Mouse (Mus musculus): ENCODE data around the gene Ccnl2. TPM values are rescaled to one million over a fixed set of nuclear protein-coding genes. Genes with fewer than 3 reads are reported as not detected.

Gene Ccnl2
- polyA plus RNA-seq, 1 experiment from 2014 or later: 166 TPM

GRCm38 (mm10) chr4:155846871-155847578 is 34.7 kb downstream of the Ccnl2 start, which contains the start of gene Dvl1:
Gene Dvl1 (plus strand): TSS chr4:155847402.
- Histone ChIP-seq H3K4me1 (peaks cover 42% of the 10 kb centered on the region), H3K9ac (peak within 1 kb of the TSS; percentile 94), H3K27me3 (0 out of 2 replicates have a peak, but pooled peaks cover 3% of the 10 kb centered on the region), H3K4me2 (peak within 1 kb of the TSS; percentile 96), H3K27ac (peak within 1 kb of the TSS; percentile 54), H3K9me3 (replicated peaks) (no peaks in the 10 kb centered on the region), H3K4me3 (peak within 1 kb of the TSS; percentile 93), H3K36me3 (ENCODE audit: poor library complexity, severe bottlenecking) (no peaks in the 10 kb centered on the region)
- WGBS: 3% methylated on average over 48 of the region's 65 CpGs
- peak; percentile 90 for ATAC-seq

- peaks cover 46% of the 10 kb centered on the region for H3K4me1 ChIP-seq
- 1% methylated on average over 68 of the region's 69 CpGs for WGBS
- no peaks in the 10 kb centered on the region for H3K9me3 ChIP-seq (replicated peaks)
- H3K27ac ChIP-seq: peak overlapping the region; percentile 40
- H3K4me2 ChIP-seq: peak overlapping the region; percentile 96
- peak overlapping the region; percentile 94 for H3K9ac ChIP-seq
- H3K4me3 ChIP-seq: peak overlapping the region; percentile 93
- peak; percentile 16 for ATAC-seq
- H3K36me3 ChIP-seq (ENCODE audit: poor library complexity, severe bottlenecking): no peaks in the 10 kb centered on the region
- no peaks in the 10 kb centered on the region for H3K27me3 ChIP-seq
Measured at GRCm38 (mm10) chr4:155847591-155848352, 35.5 kb downstream of the Ccnl2 start.

- peak overlapping the region; percentile 93 for H3K4me3 ChIP-seq
- peak overlapping the region; percentile 94 for H3K9ac ChIP-seq
- no peak overlapping the region for H3K27ac ChIP-seq
- WGBS: 65% methylated on average over 7 of the region's 7 CpGs
- H3K27me3 ChIP-seq: no peaks in the 10 kb centered on the region
- no peak for ATAC-seq
- H3K4me1 ChIP-seq: peaks cover 46% of the 10 kb centered on the region
- peak overlapping the region; percentile 96 for H3K4me2 ChIP-seq
- peaks cover 5% of the 10 kb centered on the region; the same call in 1 of the 2 replicates for H3K36me3 ChIP-seq (ENCODE audit: poor library complexity, severe bottlenecking)
- no peaks in the 10 kb centered on the region for H3K9me3 ChIP-seq (replicated peaks)
Measured at GRCm38 (mm10) chr4:155848434-155849095, 36.3 kb downstream of the Ccnl2 start.

- H3K36me3 ChIP-seq (ENCODE audit: poor library complexity, severe bottlenecking): peaks cover 14% of the 10 kb centered on the region
- H3K4me1 ChIP-seq: peaks cover 46% of the 10 kb centered on the region
- no peak overlapping the region for H3K27ac ChIP-seq
- no peak for ATAC-seq
- no peaks in the 10 kb centered on the region for H3K27me3 ChIP-seq
- H3K9me3 ChIP-seq (replicated peaks): no peaks in the 10 kb centered on the region
- peak overlapping the region; percentile 94 for H3K9ac ChIP-seq
- H3K4me2 ChIP-seq: peak overlapping the region; percentile 96
- WGBS: 88% methylated on average over 2 of the region's 2 CpGs
- H3K4me3 ChIP-seq: 0 out of 2 replicates have a peak overlapping the region, but pooled peaks have one; percentile 93
Measured at GRCm38 (mm10) chr4:155849391-155849790, 37.1 kb downstream of the Ccnl2 start.

GRCm38 (mm10) chr4:155849792-155850451 is 37.6 kb downstream of the Ccnl2 start:
- 86% methylated on average over 3 of the region's 3 CpGs for WGBS
- no peak overlapping the region for H3K4me3 ChIP-seq
- no peaks in the 10 kb centered on the region for H3K27me3 ChIP-seq
- ATAC-seq: no peak
- no peak overlapping the region for H3K27ac ChIP-seq
- H3K9me3 ChIP-seq (replicated peaks): no peaks in the 10 kb centered on the region
- H3K4me1 ChIP-seq: peaks cover 46% of the 10 kb centered on the region
- H3K4me2 ChIP-seq: peak overlapping the region; percentile 96; the same call in 1 of the 2 replicates
- H3K36me3 ChIP-seq (ENCODE audit: poor library complexity, severe bottlenecking): peaks cover 19% of the 10 kb centered on the region
- peak overlapping the region; percentile 94; the same call in 1 of the 2 replicates for H3K9ac ChIP-seq

- 90% methylated on average over 3 of the region's 3 CpGs for WGBS
- no peak overlapping the region for H3K4me3 ChIP-seq
- no peaks in the 10 kb centered on the region for H3K9me3 ChIP-seq (replicated peaks)
- peaks cover 45% of the 10 kb centered on the region for H3K4me1 ChIP-seq
- H3K9ac ChIP-seq: no peak overlapping the region
- no peak overlapping the region for H3K4me2 ChIP-seq
- ATAC-seq: no peak
- no peaks in the 10 kb centered on the region for H3K27me3 ChIP-seq
- H3K36me3 ChIP-seq (ENCODE audit: poor library complexity, severe bottlenecking): peaks cover 33% of the 10 kb centered on the region
- H3K27ac ChIP-seq: no peak overlapping the region
Measured at GRCm38 (mm10) chr4:155851368-155851767, 39.1 kb downstream of the Ccnl2 start.

- Histone ChIP-seq H3K36me3 (ENCODE audit: poor library complexity, severe bottlenecking) (peaks cover 39% of the 10 kb centered on the region), H3K9me3 (replicated peaks) (no peaks in the 10 kb centered on the region), H3K27me3 (no peaks in the 10 kb centered on the region), H3K4me1 (peaks cover 39% of the 10 kb centered on the region), H3K4me2 (no peak overlapping the region), H3K4me3 (no peak overlapping the region), H3K27ac (no peak overlapping the region), H3K9ac (no peak overlapping the region)
- WGBS: 66% methylated on average over 2 of the region's 2 CpGs
- ATAC-seq: no peak
Measured at GRCm38 (mm10) chr4:155851951-155852411, 39.7 kb downstream of the Ccnl2 start.

GRCm38 (mm10) chr4:155853421-155853820 is 41.1 kb downstream of the Ccnl2 start:
- Histone ChIP-seq H3K27me3 (no peaks in the 10 kb centered on the region), H3K9ac (no peak overlapping the region), H3K9me3 (replicated peaks) (no peaks in the 10 kb centered on the region), H3K27ac (no peak overlapping the region), H3K4me2 (no peak overlapping the region), H3K36me3 (ENCODE audit: poor library complexity, severe bottlenecking) (peaks cover 54% of the 10 kb centered on the region), H3K4me3 (no peak overlapping the region), H3K4me1 (peaks cover 32% of the 10 kb centered on the region)
- no peak for ATAC-seq
- WGBS: 92% methylated on average over 9 of the region's 9 CpGs

- H3K36me3 ChIP-seq (ENCODE audit: poor library complexity, severe bottlenecking): peaks cover 70% of the 10 kb centered on the region
- no peak for ATAC-seq
- H3K9ac ChIP-seq: no peak overlapping the region
- no peaks in the 10 kb centered on the region for H3K27me3 ChIP-seq
- WGBS: 94% methylated on average over 12 of the region's 12 CpGs
- no peak overlapping the region for H3K27ac ChIP-seq
- peaks cover 16% of the 10 kb centered on the region for H3K4me1 ChIP-seq
- no peaks in the 10 kb centered on the region for H3K9me3 ChIP-seq (replicated peaks)
- H3K4me2 ChIP-seq: no peak overlapping the region
- H3K4me3 ChIP-seq: no peak overlapping the region
Measured at GRCm38 (mm10) chr4:155854991-155855390, 42.7 kb downstream of the Ccnl2 start.

GRCm38 (mm10) chr4:155856071-155856470 is 43.8 kb downstream of the Ccnl2 start:
- WGBS: 97% methylated on average over 12 of the region's 12 CpGs
- peaks cover 80% of the 10 kb centered on the region for H3K36me3 ChIP-seq (ENCODE audit: poor library complexity, severe bottlenecking)
- no peak overlapping the region for H3K4me3 ChIP-seq
- no peaks in the 10 kb centered on the region for H3K27me3 ChIP-seq
- ATAC-seq: no peak
- no peak overlapping the region for H3K27ac ChIP-seq
- H3K4me1 ChIP-seq: peaks cover 8% of the 10 kb centered on the region
- H3K9me3 ChIP-seq (replicated peaks): no peaks in the 10 kb centered on the region
- no peak overlapping the region for H3K9ac ChIP-seq
- no peak overlapping the region for H3K4me2 ChIP-seq

- 75% methylated on average over 3 of the region's 3 CpGs for WGBS
Measured at GRCm38 (mm10) chr4:155856881-155857280, 44.6 kb downstream of the Ccnl2 start.

More at GRCm38 (mm10) chr4:155856881-155857280, 44.6 kb downstream of the Ccnl2 start:
- Histone ChIP-seq H3K4me1 (peaks cover 6% of the 10 kb centered on the region), H3K4me3 (no peak overlapping the region), H3K9ac (no peak overlapping the region), H3K4me2 (no peak overlapping the region), H3K27ac (no peak overlapping the region), H3K9me3 (replicated peaks) (no peaks in the 10 kb centered on the region), H3K27me3 (no peaks in the 10 kb centered on the region), H3K36me3 (ENCODE audit: poor library complexity, severe bottlenecking) (peaks cover 88% of the 10 kb centered on the region)
- no peak for ATAC-seq
